ENCODE assay signal across 12 mouse cellular contexts in the genomic region with DNA sequence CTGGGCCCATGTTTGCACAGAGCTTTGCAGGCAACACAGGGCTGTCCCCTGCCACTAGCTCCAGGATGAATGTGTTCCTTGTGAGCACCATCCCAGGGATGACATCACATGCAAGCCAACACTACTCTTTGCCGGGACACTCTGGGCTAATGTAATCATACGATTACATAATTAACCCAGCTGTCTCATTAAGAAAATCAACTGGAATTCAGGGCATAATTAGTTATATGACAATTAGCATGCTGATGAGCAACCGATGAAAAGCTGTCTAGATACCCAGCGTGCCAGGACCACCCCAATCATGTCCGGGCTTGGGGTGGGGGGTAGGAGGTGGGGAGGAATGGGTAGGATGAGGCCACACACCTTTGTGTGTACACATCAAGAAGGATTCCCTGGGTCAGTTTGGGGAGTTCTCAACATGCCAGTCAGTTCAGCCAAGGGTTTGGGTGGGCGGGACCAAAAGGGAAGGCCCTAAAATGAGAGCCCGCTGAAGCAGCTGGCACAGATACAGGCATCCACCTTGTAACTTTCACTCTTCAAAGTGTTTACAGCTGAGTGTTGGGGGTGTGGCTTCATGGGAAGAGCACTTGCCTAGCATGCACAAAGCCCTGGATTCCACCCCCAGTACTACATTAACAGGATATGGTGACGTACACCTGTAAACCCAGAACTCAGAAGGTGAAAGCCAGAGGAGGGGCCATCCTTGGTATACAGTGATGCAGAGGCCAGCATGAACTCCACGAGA.
A peak's percentile ranks its signal among the peaks of the same experiment; 100 is the strongest.
DNase-seq lines count a peak whose midpoint lies in the region; ATAC-seq and TF ChIP-seq lines count a peak whose summit lies in the region.
"Had no signal": no experiment of that assay in that cellular context is flagged by ENCODE, and none has a peak within 500 bp of the region (broad histone marks: within the 10 kb centered on the region; RNA-seq: fewer than 3 reads in every experiment).

No protein-coding gene starts in this region.

- peaks cover 13% of the 10 kb centered on the region; the same call in 1 of the 2 replicates for H3K4me1 ChIP-seq in forebrain, embryonic 12.5 days
- H3K4me1 ChIP-seq in forebrain, embryonic 10.5 days = peaks cover under 1% of the 10 kb centered on the region; the same call in 1 of the 2 replicates
- H3K4me1 ChIP-seq in midbrain, embryonic 13.5 days (replicated peaks) = peaks cover 7% of the 10 kb centered on the region
- no peaks in the 10 kb centered on the region for H3K4me1 ChIP-seq in midbrain, postnatal 0 days (ENCODE audit: insufficient read depth, low read length)

- H3K9me3 ChIP-seq in forebrain, embryonic 12.5 days = no peaks in the 10 kb centered on the region
- H3K9me3 ChIP-seq in forebrain, embryonic 10.5 days = no peaks in the 10 kb centered on the region
- no peaks in the 10 kb centered on the region; the same call in 1 of the 2 replicates for H3K9me3 ChIP-seq in midbrain, embryonic 13.5 days
- H3K9me3 ChIP-seq in midbrain, postnatal 0 days (ENCODE audit: low read length) = no peaks in the 10 kb centered on the region
- H3K9me3 ChIP-seq: G1E had no signal

- no peak overlapping the region for H3K9ac ChIP-seq in forebrain, embryonic 12.5 days
- no peak overlapping the region for H3K9ac ChIP-seq in midbrain, embryonic 13.5 days (replicated peaks)
- no peak overlapping the region for H3K9ac ChIP-seq in midbrain, postnatal 0 days (replicated peaks; ENCODE audit: low read length, poor library complexity, severe bottlenecking)

- no peak overlapping the region for H3K4me2 ChIP-seq in forebrain, embryonic 12.5 days
- H3K4me2 ChIP-seq in midbrain, embryonic 13.5 days (replicated peaks) = no peak overlapping the region
- H3K4me2 ChIP-seq in midbrain, postnatal 0 days (ENCODE audit: low read depth, low read length, poor library complexity, severe bottlenecking) = no peak overlapping the region

- DNase-seq in forebrain, embryonic 10.5 days (ENCODE audit: extremely low spot score, low spot score) = no peak
- DNase-seq in midbrain, postnatal 0 days (ENCODE audit: low spot score) = no peak
- DNase-seq in lung, postnatal 10 days = peak; percentile 60
- peak; percentile 48 for DNase-seq in thymus, postnatal 4 days
- no peak for DNase-seq in kidney, postnatal 25 days
- no peak for DNase-seq in layer of hippocampus, postnatal 36 days
- DNase-seq: cerebellum, postnatal 10 days; right cerebral cortex, postnatal 14 days had no signal

- peak overlapping the region; percentile 46; the same call in 1 of the 2 replicates for H3K27ac ChIP-seq in forebrain, embryonic 12.5 days
- H3K27ac ChIP-seq in forebrain, embryonic 10.5 days = no peak overlapping the region
- H3K27ac ChIP-seq in midbrain, embryonic 13.5 days = no peak overlapping the region
- no peak overlapping the region for H3K27ac ChIP-seq in midbrain, postnatal 0 days (ENCODE audit: low read depth, low read length)

- TF ChIP-seq CTCF in midbrain, postnatal 0 days (IDR thresholded peaks at IDR 0.05) = no peak

- ATAC-seq in forebrain, embryonic 12.5 days (ENCODE audit: low FRiP score) = peak; percentile 67; the same call in 1 of the 2 replicates
- 0 out of 2 replicates have a peak, but pooled peaks have one; percentile 56 for ATAC-seq in midbrain, embryonic 13.5 days
- no peak for ATAC-seq in midbrain, postnatal 0 days (ENCODE audit: low FRiP score)
- ATAC-seq: activated CD4-positive, CD25-positive, alpha-beta regulatory T cell, adult 4 months had no signal

- H3K36me3 ChIP-seq in forebrain, embryonic 12.5 days (replicated peaks) = 0 out of 2 replicates have a peak, but pooled peaks cover 3% of the 10 kb centered on the region
- peaks cover 68% of the 10 kb centered on the region for H3K36me3 ChIP-seq in forebrain, embryonic 10.5 days (replicated peaks)
- peaks cover 4% of the 10 kb centered on the region; the same call in 1 of the 2 replicates for H3K36me3 ChIP-seq in midbrain, embryonic 13.5 days
- H3K36me3 ChIP-seq in midbrain, postnatal 0 days (ENCODE audit: insufficient read depth, low read length) = no peaks in the 10 kb centered on the region
- H3K36me3 ChIP-seq: G1E had no signal

- WGBS in forebrain, embryonic 12.5 days = 62% methylated on average over 9 of the region's 9 CpGs
- WGBS in forebrain, embryonic 10.5 days = 93% methylated on average over 9 of the region's 9 CpGs
- 83% methylated on average over 9 of the region's 9 CpGs for WGBS in midbrain, embryonic 13.5 days
- WGBS in midbrain, postnatal 0 days = 85% methylated on average over 9 of the region's 9 CpGs

- no peak overlapping the region for H3K4me3 ChIP-seq in forebrain, embryonic 12.5 days (replicated peaks)
- H3K4me3 ChIP-seq in forebrain, embryonic 10.5 days = no peak overlapping the region
- H3K4me3 ChIP-seq in midbrain, embryonic 13.5 days (replicated peaks) = no peak overlapping the region
- no peak overlapping the region for H3K4me3 ChIP-seq in midbrain, postnatal 0 days (ENCODE audit: low read depth, low read length)

- H3K27me3 ChIP-seq in forebrain, embryonic 12.5 days = no peaks in the 10 kb centered on the region
- no peaks in the 10 kb centered on the region for H3K27me3 ChIP-seq in forebrain, embryonic 10.5 days (ENCODE audit: poor library complexity, severe bottlenecking)
- no peaks in the 10 kb centered on the region for H3K27me3 ChIP-seq in midbrain, embryonic 13.5 days
- no peaks in the 10 kb centered on the region for H3K27me3 ChIP-seq in midbrain, postnatal 0 days (ENCODE audit: insufficient read depth, low read length)

Comparison
In these comparisons a context has a peak if more than half of its experiments do, and no peak if none do; other contexts are left out.
1. DNase-seq: peak in lung, postnatal 10 days (single experiment) and thymus, postnatal 4 days (single experiment); none in forebrain, embryonic 10.5 days (single experiment), midbrain, postnatal 0 days (single experiment), kidney, postnatal 25 days (0 of 2) and layer of hippocampus, postnatal 36 days (0 of 2).